Mouse (Mus musculus): ENCODE results near the gene Nol3.

DNA sequence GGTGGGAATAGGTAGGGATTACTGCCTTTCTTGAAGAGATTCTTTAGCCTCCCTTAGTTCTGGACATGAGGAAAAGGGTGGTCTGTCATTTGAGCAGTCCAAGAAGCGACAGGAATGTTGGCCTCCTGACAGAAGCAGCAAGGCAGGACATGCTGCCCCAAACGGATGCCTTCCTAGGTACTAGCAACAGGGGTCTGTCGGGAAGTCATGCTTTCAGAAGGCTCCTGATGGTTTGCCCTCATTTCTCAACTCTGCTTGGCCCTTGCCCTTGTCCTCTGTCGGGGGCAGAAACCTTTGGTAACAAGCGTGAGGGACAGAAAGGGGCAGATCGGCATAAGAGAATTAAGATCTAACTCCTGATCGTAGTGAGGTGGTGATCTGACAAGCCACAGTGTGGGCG is 34.2 kb downstream of the Nol3 start:
- TF ChIP-seq CTCF (IDR thresholded peaks at IDR 0.05; ENCODE audit: control insufficient read depth, insufficient read depth, insufficient replicate concordance, low read depth, low read length): no peak
- no peak for TF ChIP-seq POLR2A (IDR thresholded peaks at IDR 0.05; ENCODE audit: control insufficient read depth, low read depth, low read length)

Measured in testis, adult 2 months (tissue).